Mouse (Mus musculus): ENCODE data around the gene Irgq. TPM values are rescaled to one million over a fixed set of nuclear protein-coding genes. Genes with fewer than 3 reads are reported as not detected.

Irgq gene
- polyA plus RNA-seq, 1 experiment from 2014 or later, result 3.5 TPM

GRCm38 (mm10) chr7:24563191-24563836, 32.8 kb downstream of the Irgq start:
- Histone ChIP-seq H3K27me3 (replicated peaks; ENCODE audit: insufficient read depth, low read length) (no peaks in the 10 kb centered on the region), H3K4me2 (replicated peaks; ENCODE audit: low read depth, low read length) (no peak overlapping the region), H3K4me1 (ENCODE audit: insufficient read depth, low read depth, low read length) (no peaks in the 10 kb centered on the region), H3K4me3 (ENCODE audit: low read depth, low read length) (no peak overlapping the region), H3K9me3 (ENCODE audit: low read length) (no peaks in the 10 kb centered on the region), H3K27ac (ENCODE audit: low read length) (no peak overlapping the region), H3K9ac (replicated peaks; ENCODE audit: low read depth) (no peak overlapping the region), H3K36me3 (ENCODE audit: insufficient read depth, low read length) (peaks cover 19% of the 10 kb centered on the region)
- TF ChIP-seq CTCF (IDR thresholded peaks at IDR 0.05), result no peak
- no peak for TF ChIP-seq EP300 (IDR thresholded peaks at IDR 0.05)
- DNase-seq (ENCODE audit: low spot score) (no peak), ATAC-seq (no peak)
- 92% methylated on average over 8 of the region's 8 CpGs for WGBS

DNA sequence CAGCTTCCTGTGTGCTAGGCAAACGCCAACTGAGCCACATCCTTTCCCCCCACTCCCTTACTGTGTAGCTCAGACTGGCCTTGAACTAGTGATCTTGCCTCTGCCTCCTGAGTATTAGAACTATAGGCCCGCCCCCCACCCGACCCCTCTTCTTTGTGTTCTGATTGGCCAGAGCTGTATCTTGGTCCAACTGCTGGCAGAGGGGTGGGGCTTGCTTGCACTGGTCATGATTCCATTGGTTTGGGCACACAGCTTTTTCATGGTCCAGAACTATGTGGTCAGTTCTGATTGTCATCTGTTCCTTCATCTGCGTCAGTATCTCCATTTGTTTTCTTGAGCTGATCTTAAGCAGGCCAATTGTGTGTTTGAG, 33.3 kb downstream of the Irgq start:
- no peaks in the 10 kb centered on the region for H3K27me3 ChIP-seq (replicated peaks; ENCODE audit: insufficient read depth, low read length)
- H3K27ac ChIP-seq (ENCODE audit: low read length), result no peak overlapping the region
- H3K4me1 ChIP-seq (ENCODE audit: insufficient read depth, low read depth, low read length), result no peaks in the 10 kb centered on the region
- peaks cover 19% of the 10 kb centered on the region for H3K36me3 ChIP-seq (ENCODE audit: insufficient read depth, low read length)
- H3K4me3 ChIP-seq (ENCODE audit: low read depth, low read length), result no peak overlapping the region
- ATAC-seq (no peak), DNase-seq (ENCODE audit: low spot score) (no peak)
- 78% methylated on average over 4 of the region's 4 CpGs for WGBS
- no peaks in the 10 kb centered on the region for H3K9me3 ChIP-seq (ENCODE audit: low read length)
- H3K4me2 ChIP-seq (replicated peaks; ENCODE audit: low read depth, low read length), result no peak overlapping the region
- no peak overlapping the region for H3K9ac ChIP-seq (replicated peaks; ENCODE audit: low read depth)
- TF ChIP-seq EP300 (IDR thresholded peaks at IDR 0.05) (no peak), CTCF (IDR thresholded peaks at IDR 0.05) (no peak)

DNA sequence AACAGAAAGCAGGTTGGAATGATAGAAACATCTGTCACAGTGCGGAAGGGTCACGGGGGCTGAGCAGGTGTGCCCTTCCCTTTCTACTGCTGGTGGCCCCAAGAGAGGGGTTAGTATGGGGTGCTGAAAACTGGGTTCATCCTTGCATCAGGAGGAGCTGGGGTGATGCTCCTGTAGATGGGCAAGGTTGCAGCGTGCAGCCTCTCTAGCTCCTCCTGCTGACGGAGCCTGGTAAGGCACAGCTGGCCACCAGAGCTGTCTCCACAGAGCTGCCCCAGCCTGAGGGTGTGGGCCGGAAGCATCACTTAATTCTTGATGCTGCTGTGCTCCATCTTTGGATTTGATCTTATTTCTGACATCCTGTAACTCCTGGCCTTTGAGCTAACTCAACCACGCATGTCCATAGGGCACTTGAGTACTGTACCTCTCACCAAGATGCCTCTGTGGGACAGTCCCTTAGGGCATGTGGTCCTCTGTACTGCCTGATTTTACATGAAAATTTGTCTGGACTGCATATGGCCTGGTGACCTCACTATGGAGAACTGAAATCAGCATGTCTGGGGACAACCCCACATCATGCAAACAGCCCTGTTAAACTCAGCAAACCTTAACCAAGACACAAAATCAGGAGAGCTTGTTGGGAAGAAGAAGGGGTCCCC, 34.2 kb downstream of the Irgq start:
- H3K4me2 ChIP-seq (replicated peaks; ENCODE audit: low read depth, low read length), result no peak overlapping the region
- H3K36me3 ChIP-seq (ENCODE audit: insufficient read depth, low read length), result peaks cover 19% of the 10 kb centered on the region
- no peak overlapping the region for H3K27ac ChIP-seq (ENCODE audit: low read length)
- H3K9ac ChIP-seq (replicated peaks; ENCODE audit: low read depth), result no peak overlapping the region
- WGBS, result 61% methylated on average over 6 of the region's 6 CpGs
- DNase-seq (ENCODE audit: low spot score) (peak; percentile 61), ATAC-seq (peak; percentile 67)
- H3K4me1 ChIP-seq (ENCODE audit: insufficient read depth, low read depth, low read length), result no peaks in the 10 kb centered on the region
- no peak for TF ChIP-seq EP300 (IDR thresholded peaks at IDR 0.05)
- TF ChIP-seq CTCF (IDR thresholded peaks at IDR 0.05), result peak; percentile 88
- H3K4me3 ChIP-seq (ENCODE audit: low read depth, low read length), result no peak overlapping the region
- H3K27me3 ChIP-seq (replicated peaks; ENCODE audit: insufficient read depth, low read length), result no peaks in the 10 kb centered on the region
- no peaks in the 10 kb centered on the region for H3K9me3 ChIP-seq (ENCODE audit: low read length)

DNA sequence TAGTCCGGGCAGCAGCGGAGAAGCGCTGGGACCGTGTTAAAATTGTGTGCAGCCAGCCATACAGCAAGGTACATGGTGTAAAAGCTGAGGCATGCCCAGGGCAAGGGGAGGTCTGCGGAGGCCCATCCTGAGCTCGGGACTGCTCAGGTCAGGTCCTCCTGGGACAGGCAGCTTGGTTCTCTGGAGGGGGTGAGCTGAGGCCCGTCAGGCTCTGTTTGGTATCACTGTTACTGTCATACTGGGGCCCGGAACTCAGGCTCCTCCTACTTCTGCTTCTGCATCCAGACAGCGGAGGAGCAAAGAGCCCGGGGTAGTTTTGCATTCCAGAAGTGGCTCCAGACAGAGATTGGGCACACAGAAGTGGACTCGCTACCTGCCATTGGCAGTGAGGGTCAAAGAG, 35.1 kb downstream of the Irgq start:
- Histone ChIP-seq H3K27ac (ENCODE audit: low read length) (no peak overlapping the region), H3K4me3 (ENCODE audit: low read depth, low read length) (no peak overlapping the region), H3K9ac (replicated peaks; ENCODE audit: low read depth) (no peak overlapping the region), H3K9me3 (ENCODE audit: low read length) (no peaks in the 10 kb centered on the region), H3K36me3 (ENCODE audit: insufficient read depth, low read length) (peaks cover 23% of the 10 kb centered on the region), H3K27me3 (replicated peaks; ENCODE audit: insufficient read depth, low read length) (no peaks in the 10 kb centered on the region), H3K4me2 (replicated peaks; ENCODE audit: low read depth, low read length) (no peak overlapping the region), H3K4me1 (ENCODE audit: insufficient read depth, low read depth, low read length) (no peaks in the 10 kb centered on the region)
- no peak for ATAC-seq
- 93% methylated on average over 11 of the region's 11 CpGs for WGBS
- no peak for DNase-seq (ENCODE audit: low spot score)
- TF ChIP-seq CTCF (IDR thresholded peaks at IDR 0.05) (no peak), EP300 (IDR thresholded peaks at IDR 0.05) (no peak)

DNA sequence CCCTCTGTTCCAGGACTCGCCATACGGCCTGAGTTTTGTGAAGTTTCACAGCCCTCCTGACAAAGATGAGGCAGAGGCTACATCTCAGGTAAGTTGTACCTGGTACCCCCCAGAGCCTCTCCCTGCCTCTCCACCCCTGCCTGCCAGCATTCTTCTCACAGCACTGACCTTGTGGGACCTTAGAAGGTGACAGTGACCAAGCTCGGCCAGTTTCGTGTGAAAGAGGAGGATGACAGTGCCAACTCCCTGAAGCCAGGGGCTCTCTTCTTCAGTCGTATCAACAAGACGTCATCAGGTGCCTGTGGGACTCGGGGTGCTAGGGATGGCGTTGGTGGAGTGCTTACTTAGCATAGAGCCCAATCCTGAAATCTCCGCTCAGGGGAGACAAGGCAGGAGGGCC, 35.7 kb downstream of the Irgq start:
- WGBS, result 90% methylated on average over 9 of the region's 9 CpGs
- Histone ChIP-seq H3K27ac (ENCODE audit: low read length) (no peak overlapping the region), H3K4me2 (replicated peaks; ENCODE audit: low read depth, low read length) (no peak overlapping the region), H3K4me3 (ENCODE audit: low read depth, low read length) (no peak overlapping the region), H3K36me3 (ENCODE audit: insufficient read depth, low read length) (peaks cover 23% of the 10 kb centered on the region), H3K27me3 (replicated peaks; ENCODE audit: insufficient read depth, low read length) (no peaks in the 10 kb centered on the region), H3K9me3 (ENCODE audit: low read length) (no peaks in the 10 kb centered on the region), H3K4me1 (ENCODE audit: insufficient read depth, low read depth, low read length) (no peaks in the 10 kb centered on the region), H3K9ac (replicated peaks; ENCODE audit: low read depth) (no peak overlapping the region)
- DNase-seq (ENCODE audit: low spot score) (no peak), ATAC-seq (no peak)
- no peak for TF ChIP-seq CTCF (IDR thresholded peaks at IDR 0.05)
- no peak for TF ChIP-seq EP300 (IDR thresholded peaks at IDR 0.05)

GRCm38 (mm10) chr7:24568512-24568911, 38.0 kb downstream of the Irgq start:
- Histone ChIP-seq H3K4me2 (replicated peaks; ENCODE audit: low read depth, low read length) (no peak overlapping the region), H3K27me3 (replicated peaks; ENCODE audit: insufficient read depth, low read length) (no peaks in the 10 kb centered on the region), H3K27ac (ENCODE audit: low read length) (no peak overlapping the region), H3K4me1 (ENCODE audit: insufficient read depth, low read depth, low read length) (no peaks in the 10 kb centered on the region), H3K9me3 (ENCODE audit: low read length) (no peaks in the 10 kb centered on the region), H3K9ac (replicated peaks; ENCODE audit: low read depth) (no peak overlapping the region), H3K4me3 (ENCODE audit: low read depth, low read length) (no peak overlapping the region), H3K36me3 (ENCODE audit: insufficient read depth, low read length) (peaks cover 22% of the 10 kb centered on the region)
- DNase-seq (ENCODE audit: low spot score) (no peak), ATAC-seq (no peak)
- no peak for TF ChIP-seq EP300 (IDR thresholded peaks at IDR 0.05)
- TF ChIP-seq CTCF (IDR thresholded peaks at IDR 0.05), result no peak
- WGBS, result 85% methylated on average over 4 of the region's 4 CpGs
